Mouse (Mus musculus): ENCODE measurements at regions not wholly inside any gene's neighbourhood (a gene's known extent, or its start where the extent isn't known, plus 50 kb on each side); places are given as distances from the start of the nearest gene placed in this dataset.

GRCm38 (mm10) chr7:138501347-138502014, 104.0 kb upstream of the Tcerg1l start:
- TF ChIP-seq CTCF (IDR thresholded peaks at IDR 0.05; ENCODE audit: control insufficient read depth, insufficient read depth, insufficient read length) (no peak), FOSL1 (IDR thresholded peaks at IDR 0.05; ENCODE audit: insufficient read depth, low read length, poor library complexity, severe bottlenecking) (no peak), CEBPB (IDR thresholded peaks at IDR 0.05; ENCODE audit: low read depth) (no peak), MYOD1 (IDR thresholded peaks at IDR 0.05; ENCODE audit: control insufficient read depth, insufficient read length, low read depth) (no peak)

All from C2C12 (cell line).